Mouse (Mus musculus) liver, postnatal 0 days (tissue): Measurements from ENCODE around the gene Ost4. TPM values are rescaled to one million over a fixed set of nuclear protein-coding genes. Genes with fewer than 3 reads are reported as not detected.
A peak's percentile ranks its signal among the peaks of the same experiment; 100 is the strongest.

ENCODE experiments used
- ATAC-seq: fragments of 200-750 bp; cut with Nextera tagmentation; 2 replicates; pipeline ENCODE4 v1.8.0; 2017; ENCODE audit warnings: mild to moderate bottlenecking, moderate library complexity
- DNase-seq: peaks from one replicate; pipeline ENCODE4 v3.0.0-alpha.2; 2016
- H3K27ac ChIP-seq: fragments of 300-500 bp; sonication (generic); 2 replicates; pipeline ENCODE4 v1.5.1; 2014; ENCODE audit warnings: antibody characterized with exemption, moderate library complexity, mild to moderate bottlenecking, low read depth
- H3K27me3 ChIP-seq: fragments of 300-500 bp; sonication (generic); 2 replicates; pipeline ENCODE4 v1.6.1; 2014; ENCODE audit warnings: low read length, control low read depth, mixed read lengths; ENCODE audit not compliant: insufficient read depth
- H3K36me3 ChIP-seq: fragments of 300-500 bp; sonication (generic); replicated peaks from 2 replicates; pipeline ENCODE4 v1.6.1; 2014; ENCODE audit warnings: mild to moderate bottlenecking, control low read depth, low read length, moderate library complexity, mixed read lengths; ENCODE audit not compliant: insufficient read depth
- H3K4me1 ChIP-seq: fragments of 300-500 bp; sonication (generic); 2 replicates; pipeline ENCODE4 v1.6.1; 2014; ENCODE audit warnings: antibody characterized with exemption, mild to moderate bottlenecking, control low read depth; ENCODE audit not compliant: insufficient read depth
- H3K4me2 ChIP-seq: fragments of 300-500 bp; sonication (generic); 2 replicates; pipeline ENCODE4 v1.6.1; 2014; ENCODE audit warnings: low read depth, mild to moderate bottlenecking, low read length, moderate library complexity, mixed read lengths
- H3K4me3 ChIP-seq: fragments of 300-500 bp; sonication (generic); 2 replicates; pipeline ENCODE4 v1.5.1; 2014; ENCODE audit warnings: low read depth, low read length
- H3K9ac ChIP-seq: fragments of 300-500 bp; sonication (generic); replicated peaks from 2 replicates; pipeline ENCODE4 v1.6.1; 2014; ENCODE audit warnings: mild to moderate bottlenecking, moderate library complexity
- H3K9me3 ChIP-seq: fragments of 300-500 bp; sonication (generic); 2 replicates; pipeline ENCODE4 v1.6.1; 2016; ENCODE audit warnings: mild to moderate bottlenecking, control low read depth, low read length, mixed read lengths
- CTCF ChIP-seq: sonication (generic); IDR thresholded peaks from 2 replicates; pipeline ENCODE4 v1.5.1; 2016; ENCODE audit warnings: antibody characterized with exemption, low read depth
- EP300 ChIP-seq: IDR thresholded peaks from 2 replicates; pipeline ENCODE4 v1.6.1; 2016; ENCODE audit warnings: antibody characterized with exemption, low read depth, mild to moderate bottlenecking
- WGBS: fragments of 180-500 bp; shearing (Covaris S2); extraction: QIAGEN DNeasy Blood & Tissue Kit; methylation state at CpG from one replicate; pipeline ENCODE4 v1.1.7; 2014; ENCODE audit not compliant: insufficient replicate concordance; 5-methylcytosine and 5-hydroxymethylcytosine counted together
- polyA plus RNA-seq: library from polyadenylated mRNA; unstranded; fragments of >200 nt; fragmentation: Nextera tagmentation; extraction: Ambion mirVana; gene quantifications from 2 replicates; pipeline ENCODE4 v1.2.1, GENCODE M21; 2015

Ost4 gene
- polyA plus RNA-seq, 1 experiment from 2014 or later, result 277 TPM

DNA sequence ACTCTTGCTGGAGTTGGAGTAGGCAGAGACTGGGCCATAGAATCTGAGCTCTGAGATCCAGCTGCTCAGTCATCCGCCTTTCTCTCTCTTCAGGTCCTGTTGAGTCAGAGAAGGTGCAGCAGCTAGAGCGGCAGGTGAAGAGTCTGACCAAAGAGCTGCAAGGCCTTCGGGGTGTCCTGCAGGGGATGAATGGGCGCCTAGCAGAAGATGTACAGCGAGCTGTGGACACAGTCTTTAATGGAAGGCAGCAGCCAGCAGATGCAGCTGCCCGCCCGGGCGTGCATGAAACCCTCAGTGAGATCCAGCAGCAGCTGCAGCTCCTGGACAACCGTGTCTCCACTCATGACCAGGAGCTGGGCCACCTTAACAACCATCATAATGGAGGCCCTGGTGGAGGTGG lies 9.3 kb upstream of the Ost4 start:
- TF ChIP-seq CTCF (no peak), EP300 (no peak)
- peaks cover 62% of the 10 kb centered on the region for H3K4me1 ChIP-seq
- ATAC-seq (no peak), DNase-seq (peak; percentile 14)
- peak overlapping the region; percentile 68 for H3K27ac ChIP-seq
- no peaks in the 10 kb centered on the region for H3K9me3 ChIP-seq
- H3K9ac ChIP-seq, result no peak overlapping the region
- no peak overlapping the region for H3K4me2 ChIP-seq
- no peak overlapping the region for H3K4me3 ChIP-seq
- H3K36me3 ChIP-seq, result peaks cover 11% of the 10 kb centered on the region
- H3K27me3 ChIP-seq, result no peaks in the 10 kb centered on the region
- WGBS, result 88% methylated on average over 9 of the region's 9 CpGs

DNA sequence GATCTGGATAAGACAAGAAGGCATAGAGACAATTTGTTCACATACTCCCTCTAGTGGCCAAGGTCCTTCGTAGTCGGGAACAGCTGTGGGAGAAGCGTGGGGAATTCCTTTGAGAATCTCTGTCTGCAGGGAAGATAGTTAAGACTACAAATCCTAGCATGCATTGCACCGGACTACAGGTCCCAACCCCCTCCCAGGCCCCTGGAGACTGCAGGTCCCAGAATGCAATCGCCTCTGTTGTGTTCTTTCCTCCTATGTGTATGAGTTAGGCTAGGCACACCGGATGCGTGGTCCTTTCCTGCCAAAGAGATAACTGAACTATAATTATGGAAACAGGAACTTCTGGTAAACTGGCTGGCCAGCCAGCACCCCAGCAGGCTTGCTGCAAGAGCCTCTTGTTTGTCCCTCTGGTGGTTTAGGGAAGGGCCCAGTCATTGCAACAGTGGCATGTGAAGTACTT lies 8.4 kb upstream of the Ost4 start:
- WGBS, result 0% methylated on average over 7 of the region's 7 CpGs
- Histone ChIP-seq H3K27me3 (no peaks in the 10 kb centered on the region), H3K4me3 (peak overlapping the region; percentile 48; the same call in 1 of the 2 replicates), H3K4me2 (peak overlapping the region; percentile 69), H3K9me3 (no peaks in the 10 kb centered on the region), H3K4me1 (peaks cover 63% of the 10 kb centered on the region), H3K27ac (peak overlapping the region; percentile 83), H3K9ac (no peak overlapping the region), H3K36me3 (peaks cover 11% of the 10 kb centered on the region)
- TF ChIP-seq EP300, result peak; percentile 73
- peak; percentile 77 for TF ChIP-seq CTCF
- peak; percentile 79 for DNase-seq
- ATAC-seq, result peak; percentile 80

DNA sequence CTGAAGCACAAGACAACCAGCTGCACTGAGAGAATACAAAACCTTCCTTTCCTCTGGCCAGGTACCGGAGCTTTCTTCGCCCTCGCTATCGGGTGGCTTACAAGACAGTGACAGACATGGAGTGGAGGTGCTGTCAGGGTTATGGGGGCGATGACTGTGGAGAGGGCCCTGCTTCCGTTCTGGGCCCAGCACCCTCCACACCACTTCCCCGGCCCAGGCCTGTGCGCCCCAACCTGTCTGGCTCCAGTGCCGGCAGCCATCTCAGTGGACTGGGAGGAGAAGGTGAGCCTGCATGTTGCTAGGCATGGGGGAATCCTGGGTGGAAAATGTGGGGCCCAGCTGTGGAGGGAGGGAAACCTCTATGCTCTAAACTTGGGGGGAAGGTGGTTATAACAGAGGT lies 7.9 kb upstream of the Ost4 start:
- H3K4me3 ChIP-seq, result peak overlapping the region; percentile 48
- peak overlapping the region; percentile 64 for H3K9ac ChIP-seq
- peaks cover 11% of the 10 kb centered on the region for H3K36me3 ChIP-seq
- peak overlapping the region; percentile 69 for H3K4me2 ChIP-seq
- peak overlapping the region; percentile 83 for H3K27ac ChIP-seq
- DNase-seq (no peak), ATAC-seq (peak; percentile 6; the same call in 1 of the 2 replicates)
- no peaks in the 10 kb centered on the region for H3K9me3 ChIP-seq
- TF ChIP-seq EP300, result no peak
- TF ChIP-seq CTCF, result no peak
- WGBS, result 26% methylated on average over 9 of the region's 9 CpGs
- peaks cover 63% of the 10 kb centered on the region for H3K4me1 ChIP-seq
- no peaks in the 10 kb centered on the region for H3K27me3 ChIP-seq

DNA sequence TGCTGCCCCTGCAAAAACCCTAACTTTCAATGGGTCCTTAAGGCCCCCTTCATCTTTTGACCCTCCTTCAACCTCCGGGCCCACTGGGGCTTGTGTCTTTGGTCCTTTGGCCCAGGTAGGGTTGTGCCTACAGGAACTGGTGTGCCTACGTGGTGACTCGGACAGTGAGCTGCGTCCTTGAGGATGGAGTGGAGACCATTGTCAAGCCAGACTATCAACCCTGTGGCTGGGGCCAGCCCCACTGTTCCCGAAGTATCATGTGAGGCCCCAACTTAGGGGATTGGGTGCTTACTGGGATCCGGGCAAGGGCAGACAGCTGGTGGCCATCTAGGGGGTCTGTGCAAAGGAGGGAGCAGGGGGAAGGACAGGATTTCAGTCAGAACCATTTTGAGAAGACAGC lies 7.3 kb upstream of the Ost4 start:
- H3K9me3 ChIP-seq, result no peaks in the 10 kb centered on the region
- WGBS, result 31% methylated on average over 6 of the region's 6 CpGs
- peak overlapping the region; percentile 64 for H3K9ac ChIP-seq
- peak overlapping the region; percentile 83 for H3K27ac ChIP-seq
- no peak for ATAC-seq
- peaks cover 63% of the 10 kb centered on the region for H3K4me1 ChIP-seq
- peak overlapping the region; percentile 48 for H3K4me3 ChIP-seq
- no peaks in the 10 kb centered on the region for H3K27me3 ChIP-seq
- no peak for TF ChIP-seq EP300
- no peak for TF ChIP-seq CTCF
- peaks cover 10% of the 10 kb centered on the region; the same call in 1 of the 2 replicates for H3K36me3 ChIP-seq
- peak; percentile 21 for DNase-seq
- H3K4me2 ChIP-seq, result peak overlapping the region; percentile 69

DNA sequence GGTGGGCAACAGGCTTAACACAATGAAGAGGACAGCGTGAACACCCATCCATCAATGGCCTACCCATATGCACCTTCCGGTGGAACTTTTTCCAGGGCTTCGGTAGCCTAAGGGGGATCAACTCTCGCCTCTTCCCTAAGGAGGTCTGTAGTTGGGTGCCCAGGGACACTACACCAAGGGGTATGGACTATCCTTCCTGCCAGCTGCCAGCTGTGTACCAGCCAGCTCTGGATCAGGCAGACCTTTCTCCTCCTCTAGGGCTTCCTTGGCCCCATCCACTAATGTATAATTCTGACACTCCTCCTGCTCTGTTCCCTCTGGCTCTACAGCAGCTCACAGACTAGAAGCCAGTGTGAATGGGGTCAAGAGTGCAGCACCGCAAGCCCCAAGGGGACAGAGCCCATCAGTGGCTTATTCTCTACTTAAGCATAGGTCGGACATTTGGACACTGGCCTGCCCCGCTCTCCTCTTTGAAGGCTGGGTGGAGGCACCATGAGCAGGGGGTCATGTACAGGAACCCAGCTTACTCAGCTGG lies 6.6 kb upstream of the Ost4 start:
- WGBS, result 34% methylated on average over 7 of the region's 7 CpGs
- peak overlapping the region; percentile 64 for H3K9ac ChIP-seq
- DNase-seq (peak; percentile 17), ATAC-seq (no peak)
- peak overlapping the region; percentile 69 for H3K4me2 ChIP-seq
- peak overlapping the region; percentile 83 for H3K27ac ChIP-seq
- H3K9me3 ChIP-seq, result no peaks in the 10 kb centered on the region
- TF ChIP-seq EP300 (no peak), CTCF (no peak)
- peaks cover 8% of the 10 kb centered on the region; the same call in 1 of the 2 replicates for H3K36me3 ChIP-seq
- H3K4me3 ChIP-seq, result peak overlapping the region; percentile 48
- peaks cover 69% of the 10 kb centered on the region for H3K4me1 ChIP-seq
- no peaks in the 10 kb centered on the region for H3K27me3 ChIP-seq

DNA sequence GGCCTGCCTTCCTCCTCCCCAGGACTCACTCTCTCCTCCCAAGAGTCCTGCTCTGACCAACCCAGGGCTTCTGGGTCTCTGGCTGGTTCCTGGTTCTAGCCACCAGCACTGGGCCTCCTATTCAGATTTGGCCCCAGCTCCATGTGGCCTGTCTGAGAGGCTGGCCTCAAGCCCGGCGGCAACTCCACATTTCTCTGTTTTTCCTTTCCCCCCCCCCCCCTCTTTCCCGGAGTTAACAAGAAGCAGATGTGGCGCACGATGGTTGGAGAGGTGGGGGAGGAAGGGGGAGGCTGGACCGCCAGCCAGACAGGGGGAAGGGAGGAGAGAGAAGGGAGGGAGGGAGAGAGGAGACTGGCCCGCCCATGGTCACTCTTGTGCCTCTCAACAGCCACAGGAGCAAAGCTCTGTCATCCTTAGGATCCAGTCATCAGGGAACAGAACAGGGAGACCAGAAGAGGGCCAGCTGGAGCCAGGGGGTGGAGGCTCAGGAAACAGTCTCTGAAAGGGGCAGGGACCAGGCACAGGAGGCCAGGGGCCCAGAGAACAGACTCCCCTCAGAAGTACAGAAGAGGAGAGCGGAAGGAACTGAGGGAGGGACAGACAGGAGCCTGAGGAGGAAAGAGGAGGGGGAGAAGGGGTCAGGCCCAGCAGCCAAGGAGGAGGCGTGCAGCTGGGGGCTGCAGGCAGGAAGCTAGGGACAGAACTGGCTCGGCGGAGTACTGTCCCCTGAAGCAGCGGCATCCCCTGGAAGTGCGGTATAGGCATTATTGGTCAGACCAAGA lies 5.7 kb upstream of the Ost4 start, which contains the start of gene Emilin1:
Emilin1 (plus strand) TSS at position 343 of the 782 bp plus-strand sequence.
- H3K27ac ChIP-seq, result peak within 1 kb of the TSS; percentile 83
- peak within 1 kb of the TSS; percentile 48 for H3K4me3 ChIP-seq
- WGBS, result 21% methylated on average over 11 of the region's 13 CpGs
- no peaks in the 10 kb centered on the region for H3K27me3 ChIP-seq
- H3K36me3 ChIP-seq, result 0 out of 2 replicates have a peak, but pooled peaks cover 8% of the 10 kb centered on the region
- ATAC-seq (peak; percentile 24), DNase-seq (peak; percentile 52)
- H3K4me2 ChIP-seq, result peak within 1 kb of the TSS; percentile 69
- H3K9ac ChIP-seq, result peak within 1 kb of the TSS; percentile 64
- H3K4me1 ChIP-seq, result peaks cover 78% of the 10 kb centered on the region
- TF ChIP-seq EP300 (no peak), CTCF (no peak)
- H3K9me3 ChIP-seq, result no peaks in the 10 kb centered on the region
